Mouse (Mus musculus) hindbrain, embryonic 13.5 days (tissue): Measurements from ENCODE around the gene Pgp. TPM values are rescaled to one million over a fixed set of nuclear protein-coding genes. Genes with fewer than 3 reads are reported as not detected.
"Not testable (repeated sequence)": the region's sequence is repeated elsewhere in the genome, so short reads cannot be mapped to it uniquely, and the experiment has no call there.

ENCODE experiments used
- ATAC-seq: fragments of 200-750 bp; cut with Nextera tagmentation; 2 replicates; pipeline ENCODE4 v1.8.0; 2017; ENCODE audit warnings: moderate TSS enrichment; ENCODE audit not compliant: low FRiP score
- H3K27ac ChIP-seq: fragments of 300-500 bp; sonication (generic); 2 replicates; pipeline ENCODE4 v1.5.1; 2015; ENCODE audit warnings: inconsistent platforms, mild to moderate bottlenecking, moderate library complexity
- H3K27me3 ChIP-seq: fragments of 300-500 bp; sonication (generic); 2 replicates; pipeline ENCODE4 v1.6.1; 2015; ENCODE audit warnings: mild to moderate bottlenecking, inconsistent platforms
- H3K36me3 ChIP-seq: fragments of 300-500 bp; sonication (generic); 2 replicates; pipeline ENCODE4 v1.6.1; 2015; ENCODE audit warnings: mild to moderate bottlenecking, inconsistent platforms
- H3K4me1 ChIP-seq: fragments of 300-500 bp; sonication (generic); replicated peaks from 2 replicates; pipeline ENCODE4 v1.6.1; 2015; ENCODE audit warnings: inconsistent platforms
- H3K4me2 ChIP-seq: fragments of 300-500 bp; sonication (generic); 2 replicates; pipeline ENCODE4 v1.6.1; 2015; ENCODE audit warnings: inconsistent platforms, mild to moderate bottlenecking, moderate library complexity
- H3K4me3 ChIP-seq: fragments of 300-500 bp; sonication (generic); 2 replicates; pipeline ENCODE4 v1.5.1; 2015; ENCODE audit warnings: mild to moderate bottlenecking, inconsistent platforms
- H3K9ac ChIP-seq: fragments of 300-500 bp; sonication (generic); 2 replicates; pipeline ENCODE4 v1.6.1; 2015; ENCODE audit warnings: mild to moderate bottlenecking, inconsistent platforms
- H3K9me3 ChIP-seq: fragments of 300-500 bp; sonication (generic); 2 replicates; pipeline ENCODE4 v1.6.1; 2016; ENCODE audit warnings: inconsistent platforms
- WGBS: fragments of 180-500 bp; shearing (Covaris S2); methylation state at CpG from one replicate; pipeline ENCODE4 v1.1.7; 2015; 5-methylcytosine and 5-hydroxymethylcytosine counted together
- polyA plus RNA-seq: library from polyadenylated mRNA; unstranded; fragments of >200 nt; fragmentation: Nextera tagmentation; extraction: Ambion mirVana; gene quantifications from 2 replicates; pipeline ENCODE4 v1.2.1, GENCODE M21; 2015

Pgp gene
- polyA plus RNA-seq, 1 experiment from 2014 or later: 56.9 TPM

GRCm38 (mm10) chr17:24442632-24443155, 27.5 kb upstream of the Pgp start, which contains the start of gene Dnase1l2:
Gene Dnase1l2, minus strand, starts transcription at chr17:24443105.
- Histone ChIP-seq H3K9ac (no peak within 1 kb of the TSS), H3K4me1 (no peaks in the 10 kb centered on the region), H3K4me2 (no peak within 1 kb of the TSS), H3K4me3 (no peak within 1 kb of the TSS), H3K9me3 (no peaks in the 10 kb centered on the region), H3K27ac (no peak within 1 kb of the TSS), H3K36me3 (peaks cover 96% of the 10 kb centered on the region), H3K27me3 (no peaks in the 10 kb centered on the region)
- WGBS: 82% methylated on average over 7 of the region's 7 CpGs
- no peak for ATAC-seq

GRCm38 (mm10) chr17:24443409-24443808, 26.8 kb upstream of the Pgp start:
- no peaks in the 10 kb centered on the region for H3K27me3 ChIP-seq
- no peaks in the 10 kb centered on the region for H3K4me1 ChIP-seq
- no peak overlapping the region for H3K4me2 ChIP-seq
- H3K9me3 ChIP-seq: no peaks in the 10 kb centered on the region
- H3K36me3 ChIP-seq: peaks cover 98% of the 10 kb centered on the region
- WGBS: 89% methylated on average over 4 of the region's 4 CpGs
- no peak overlapping the region for H3K4me3 ChIP-seq
- H3K27ac ChIP-seq: no peak overlapping the region
- no peak overlapping the region for H3K9ac ChIP-seq
- no peak for ATAC-seq

- no peak overlapping the region for H3K27ac ChIP-seq
- WGBS: 97% methylated on average over 8 of the region's 8 CpGs
- H3K36me3 ChIP-seq: peaks cover 98% of the 10 kb centered on the region
- H3K27me3 ChIP-seq: no peaks in the 10 kb centered on the region
- H3K4me3 ChIP-seq: no peak overlapping the region
- H3K4me1 ChIP-seq: no peaks in the 10 kb centered on the region; the same call in 1 of the 2 replicates
- no peak for ATAC-seq
- H3K9me3 ChIP-seq: no peaks in the 10 kb centered on the region
- no peak overlapping the region for H3K4me2 ChIP-seq
- H3K9ac ChIP-seq: no peak overlapping the region
Measured at GRCm38 (mm10) chr17:24446590-24446989, 23.6 kb upstream of the Pgp start.

DNA sequence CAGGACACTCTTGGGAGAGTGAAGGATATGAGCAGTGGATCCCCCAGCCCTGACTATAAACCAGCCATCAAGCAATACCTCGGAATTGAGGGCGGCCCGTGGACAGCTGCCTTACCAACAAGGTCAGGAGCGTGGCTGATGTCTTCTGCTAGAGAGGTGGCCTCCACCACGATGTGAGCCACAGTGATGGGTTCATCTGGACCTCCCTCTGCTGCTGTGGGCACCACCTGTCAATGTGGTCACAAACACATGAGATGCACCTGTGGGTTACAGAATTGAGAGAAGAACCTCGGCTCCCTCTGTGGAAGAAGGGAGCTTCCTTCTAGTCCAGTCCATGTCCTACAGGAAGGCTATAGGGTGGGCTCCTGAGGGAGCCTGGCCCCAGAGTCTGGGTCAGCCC, 20.7 kb upstream of the Pgp start:
- Histone ChIP-seq H3K27ac (no peak overlapping the region), H3K4me3 (no peak overlapping the region), H3K9ac (no peak overlapping the region), H3K9me3 (no peaks in the 10 kb centered on the region), H3K36me3 (peaks cover 72% of the 10 kb centered on the region), H3K4me2 (no peak overlapping the region), H3K27me3 (no peaks in the 10 kb centered on the region), H3K4me1 (peaks cover 29% of the 10 kb centered on the region)
- ATAC-seq: no peak
- 95% methylated on average over 6 of the region's 6 CpGs for WGBS

DNA sequence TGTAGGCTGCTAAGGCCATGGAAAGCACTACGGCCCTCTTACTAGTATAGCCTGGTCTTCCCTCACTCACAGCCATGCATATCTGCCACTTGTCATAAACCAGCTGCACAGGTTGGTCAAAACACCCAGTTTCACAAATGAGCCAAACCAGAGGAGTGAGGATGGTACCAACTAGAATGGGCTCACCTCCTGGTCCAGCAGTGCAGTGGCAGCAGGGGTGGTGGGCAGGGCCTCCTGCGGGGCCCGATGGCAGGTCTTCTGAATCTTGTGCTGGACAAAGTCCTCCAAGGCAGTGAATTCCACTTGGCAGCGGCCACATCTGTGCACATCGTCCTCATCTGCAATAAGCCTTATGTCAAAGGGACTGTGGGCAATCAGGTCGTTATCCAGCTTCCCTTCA, 19.0 kb upstream of the Pgp start:
- WGBS: 97% methylated on average over 6 of the region's 6 CpGs

DNA sequence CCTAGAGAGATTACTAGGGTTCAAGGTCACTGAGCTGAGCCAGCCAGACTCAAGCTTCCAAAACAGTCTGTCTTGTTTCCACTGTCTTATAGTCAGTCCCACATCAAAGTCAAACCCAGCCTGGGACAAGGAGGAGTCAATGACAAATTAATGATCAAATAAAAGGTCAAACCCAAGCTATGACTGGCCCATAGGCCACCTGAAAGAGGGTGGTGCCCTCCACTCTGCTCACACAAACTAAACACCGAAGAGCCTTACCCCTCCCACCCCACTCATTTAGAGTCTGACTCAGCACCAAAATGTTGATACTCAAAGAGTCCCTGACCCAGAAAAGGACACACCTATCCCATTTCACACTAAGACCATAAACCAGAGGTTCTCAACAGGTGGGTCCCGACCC, 16.8 kb upstream of the Pgp start:
- no peak overlapping the region for H3K4me3 ChIP-seq
- no peak for ATAC-seq
- peaks cover 33% of the 10 kb centered on the region for H3K4me1 ChIP-seq
- WGBS: 91% methylated on average over 2 of the region's 2 CpGs
- H3K9ac ChIP-seq: no peak overlapping the region
- peaks cover 33% of the 10 kb centered on the region for H3K36me3 ChIP-seq
- no peaks in the 10 kb centered on the region for H3K9me3 ChIP-seq
- peak overlapping the region; percentile 79 for H3K4me2 ChIP-seq
- H3K27me3 ChIP-seq: no peaks in the 10 kb centered on the region
- no peak overlapping the region for H3K27ac ChIP-seq

More for the DNA sequence above, 19.0 kb upstream of the Pgp start:
- H3K9ac ChIP-seq: no peak overlapping the region
- peaks cover 33% of the 10 kb centered on the region for H3K4me1 ChIP-seq
- H3K9me3 ChIP-seq: no peaks in the 10 kb centered on the region
- no peaks in the 10 kb centered on the region for H3K27me3 ChIP-seq
- H3K27ac ChIP-seq: no peak overlapping the region
- ATAC-seq: no peak
- no peak overlapping the region for H3K4me2 ChIP-seq
- H3K4me3 ChIP-seq: no peak overlapping the region
- H3K36me3 ChIP-seq: peaks cover 55% of the 10 kb centered on the region

- Histone ChIP-seq H3K4me1 (peaks cover 33% of the 10 kb centered on the region), H3K4me3 (peak overlapping the region; percentile 75), H3K9me3 (no peaks in the 10 kb centered on the region), H3K4me2 (peak overlapping the region; percentile 79), H3K27me3 (no peaks in the 10 kb centered on the region), H3K36me3 (peaks cover 24% of the 10 kb centered on the region), H3K9ac (peak overlapping the region; percentile 85), H3K27ac (peak overlapping the region; percentile 94)
- WGBS: 9% methylated on average over 14 of the region's 14 CpGs
- no peak for ATAC-seq
Measured at GRCm38 (mm10) chr17:24454218-24454755, 15.9 kb upstream of the Pgp start.

- peaks cover 33% of the 10 kb centered on the region for H3K4me1 ChIP-seq
- under 1% methylated on average over 66 of the region's 67 CpGs for WGBS
- peak overlapping the region; percentile 85 for H3K9ac ChIP-seq
- peak; percentile 96 for ATAC-seq
- peak overlapping the region; percentile 79 for H3K4me2 ChIP-seq
- H3K27ac ChIP-seq: peak overlapping the region; percentile 94
- H3K9me3 ChIP-seq: no peaks in the 10 kb centered on the region
- H3K27me3 ChIP-seq: no peaks in the 10 kb centered on the region
- H3K4me3 ChIP-seq: peak overlapping the region; percentile 75
- H3K36me3 ChIP-seq: peaks cover 18% of the 10 kb centered on the region
Measured at GRCm38 (mm10) chr17:24454756-24455522, 15.3 kb upstream of the Pgp start.

DNA sequence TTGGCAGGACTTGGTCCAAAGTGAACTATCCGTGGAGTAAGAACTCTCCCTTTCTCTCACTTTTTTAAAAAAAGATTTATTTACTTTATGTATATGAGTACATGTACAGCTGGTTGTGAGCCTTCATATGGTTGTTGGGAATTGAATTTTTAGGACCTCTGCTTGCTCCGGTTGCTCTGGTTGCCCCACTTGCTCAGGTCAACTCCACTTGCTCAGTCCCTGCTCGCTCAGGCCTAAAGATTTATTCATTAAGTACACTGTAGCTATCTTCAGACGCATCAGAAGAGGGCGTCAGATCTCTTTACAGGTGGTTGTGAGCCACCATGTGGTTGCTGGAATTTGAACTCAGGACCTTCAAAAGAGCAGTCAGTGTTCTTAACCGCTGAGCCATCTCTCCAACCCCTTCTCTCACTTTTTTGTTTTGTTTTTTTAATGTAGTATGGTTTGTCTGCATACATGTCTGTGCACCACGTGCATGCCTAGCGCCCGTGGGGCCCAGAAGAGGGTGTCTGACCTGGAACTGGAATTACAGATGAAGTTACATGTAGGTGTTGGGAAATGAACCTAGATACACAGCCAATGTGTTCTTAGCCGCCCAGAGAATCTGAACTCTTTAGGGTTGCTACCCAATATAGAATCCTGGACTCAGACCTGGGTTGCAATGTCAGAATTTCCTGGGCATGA, 14.5 kb upstream of the Pgp start:
- peak overlapping the region; percentile 60 for H3K27ac ChIP-seq
- not testable (repeated sequence) for H3K27me3 ChIP-seq, H3K9me3 ChIP-seq, H3K9ac ChIP-seq, ATAC-seq
- WGBS: 49% methylated on average over 10 of the region's 10 CpGs
- H3K36me3 ChIP-seq: peaks cover 10% of the 10 kb centered on the region
- peak overlapping the region; percentile 75 for H3K4me3 ChIP-seq
- peaks cover 33% of the 10 kb centered on the region for H3K4me1 ChIP-seq
- peak overlapping the region; percentile 79 for H3K4me2 ChIP-seq

GRCm38 (mm10) chr17:24461580-24461979, 8.6 kb upstream of the Pgp start:
- no peak overlapping the region for H3K4me3 ChIP-seq
- H3K4me1 ChIP-seq: no peaks in the 10 kb centered on the region
- H3K9me3 ChIP-seq: no peaks in the 10 kb centered on the region
- ATAC-seq: no peak
- 65% methylated on average over 2 of the region's 2 CpGs for WGBS
- no peaks in the 10 kb centered on the region for H3K36me3 ChIP-seq
- no peaks in the 10 kb centered on the region for H3K27me3 ChIP-seq
- no peak overlapping the region for H3K9ac ChIP-seq
- no peak overlapping the region for H3K4me2 ChIP-seq
- no peak overlapping the region for H3K27ac ChIP-seq

- Histone ChIP-seq H3K4me1 (no peaks in the 10 kb centered on the region), H3K4me2 (no peak overlapping the region)
Measured at GRCm38 (mm10) chr17:24462932-24463331, 7.3 kb upstream of the Pgp start.

GRCm38 (mm10) chr17:24463374-24464133, 6.6 kb upstream of the Pgp start:
- no peaks in the 10 kb centered on the region for H3K36me3 ChIP-seq
- no peak for ATAC-seq
- WGBS: 65% methylated on average over 6 of the region's 6 CpGs

More at GRCm38 (mm10) chr17:24462932-24463331, 7.3 kb upstream of the Pgp start:
- H3K27me3 ChIP-seq: no peaks in the 10 kb centered on the region
- H3K9ac ChIP-seq: no peak overlapping the region
- no peaks in the 10 kb centered on the region for H3K36me3 ChIP-seq
- ATAC-seq: no peak
- 84% methylated on average over 1 of the region's 1 CpGs for WGBS
- no peaks in the 10 kb centered on the region for H3K9me3 ChIP-seq
- H3K27ac ChIP-seq: no peak overlapping the region
- H3K4me3 ChIP-seq: no peak overlapping the region

More at GRCm38 (mm10) chr17:24463374-24464133, 6.6 kb upstream of the Pgp start:
- Histone ChIP-seq H3K4me2 (no peak overlapping the region), H3K27ac (no peak overlapping the region), H3K4me3 (no peak overlapping the region), H3K9me3 (no peaks in the 10 kb centered on the region), H3K9ac (no peak overlapping the region), H3K4me1 (no peaks in the 10 kb centered on the region), H3K27me3 (no peaks in the 10 kb centered on the region)
